In the genomic region with DNA sequence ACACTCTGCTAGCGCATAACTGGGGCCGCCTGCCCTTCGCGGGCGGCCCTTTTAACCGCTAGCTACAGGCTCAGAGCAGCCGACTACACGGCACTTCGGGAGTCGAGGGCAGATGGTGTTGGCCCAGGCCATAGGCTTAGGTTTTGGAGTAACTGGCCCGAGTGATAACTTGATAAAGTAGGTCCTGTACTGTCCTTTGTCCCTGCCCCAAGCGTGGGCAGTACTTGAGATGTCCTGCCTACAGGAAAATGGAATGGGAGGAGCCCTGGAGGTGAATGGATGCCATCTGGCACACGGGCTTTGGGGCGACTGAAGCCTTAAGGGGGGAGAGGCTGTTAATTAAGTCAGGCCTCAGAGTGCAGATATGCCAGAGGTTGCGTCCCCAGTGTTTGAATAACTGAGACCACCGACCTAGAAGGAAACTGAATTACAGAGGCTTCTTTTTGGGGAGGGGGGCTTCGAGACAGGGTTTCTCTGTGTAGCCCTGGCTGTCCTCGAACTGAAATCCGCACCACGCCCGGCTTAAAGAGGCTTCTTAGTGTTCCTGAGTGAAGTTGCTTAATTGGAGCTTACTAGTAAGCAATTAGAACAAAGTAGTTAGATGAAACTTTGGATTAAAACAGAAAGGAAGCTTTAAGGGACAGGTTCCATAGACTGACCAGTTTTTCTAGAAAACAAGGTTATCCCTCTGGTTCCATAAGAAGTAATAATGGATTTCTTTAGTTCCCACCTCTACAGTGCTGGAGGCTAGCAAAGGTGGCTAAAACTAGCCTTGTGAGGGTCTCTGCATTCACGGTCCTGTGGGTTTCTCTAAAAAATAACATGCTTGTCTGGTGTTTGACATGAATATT, we compare ENCODE assay signal across 8 mouse cellular contexts. TPM values are rescaled to one million over a fixed set of nuclear protein-coding genes. Genes with fewer than 3 reads are reported as not detected.
DNase-seq lines count a peak whose midpoint lies in the region; ATAC-seq and TF ChIP-seq lines count a peak whose summit lies in the region.

No protein-coding gene starts in this region.

- H3K4me1 ChIP-seq in embryonic facial prominence, embryonic 13.5 days: no peaks in the 10 kb centered on the region
- no peaks in the 10 kb centered on the region; the same call in 1 of the 2 replicates for H3K4me1 ChIP-seq in heart, adult 2 months (ENCODE audit: control insufficient read depth, insufficient read depth, low read length)
- H3K4me1 ChIP-seq in limb, embryonic 14.5 days (ENCODE audit: control insufficient read depth, insufficient read depth, low read length): peaks cover 4% of the 10 kb centered on the region; the same call in 1 of the 2 replicates
- peaks cover 13% of the 10 kb centered on the region for H3K4me1 ChIP-seq in midbrain, embryonic 13.5 days (replicated peaks)

- ATAC-seq in embryonic facial prominence, embryonic 13.5 days (ENCODE audit: insufficient number of reproducible peaks, insufficient read depth, low FRiP score, low TSS enrichment, low read depth): peak; percentile 39
- peak; percentile 36 for ATAC-seq in limb, embryonic 14.5 days (ENCODE audit: low FRiP score, low read depth)
- ATAC-seq in midbrain, embryonic 13.5 days: peak; percentile 83

- TF ChIP-seq POLR2A in heart, adult 2 months (IDR thresholded peaks at IDR 0.05; ENCODE audit: insufficient read depth, low read depth, low read length): peak; percentile 51
- peak; percentile 2; the same call in 1 of the 2 replicates for TF ChIP-seq POLR2A in limb, embryonic 14.5 days (IDR thresholded peaks at IDR 0.05; ENCODE audit: borderline replicate concordance, extremely low read depth, insufficient read depth, insufficient read length)

- intact Hi-C loops in heart, adult 2 months (cut with DNase I): loop anchor here (5.0 kb wide), 1 partner anchor 111 kb away; a partner anchor contains a TSS

- no peaks in the 10 kb centered on the region for H3K27me3 ChIP-seq in embryonic facial prominence, embryonic 13.5 days
- H3K27me3 ChIP-seq in heart, adult 2 months (ENCODE audit: control insufficient read depth, insufficient read depth, low read length): no peaks in the 10 kb centered on the region
- no peaks in the 10 kb centered on the region for H3K27me3 ChIP-seq in limb, embryonic 14.5 days (ENCODE audit: control insufficient read depth, insufficient read depth, low read length)
- H3K27me3 ChIP-seq in midbrain, embryonic 13.5 days: no peaks in the 10 kb centered on the region
- H3K27me3 ChIP-seq in splenic B cell, adult 2 months (ENCODE audit: control insufficient read depth, insufficient read depth, low read length, poor library complexity, severe bottlenecking): no peaks in the 10 kb centered on the region

- under 1% methylated on average over 22 of the region's 22 CpGs for WGBS in embryonic facial prominence, embryonic 13.5 days
- WGBS in heart, adult 2 months: 9% methylated on average over 22 of the region's 22 CpGs
- 2% methylated on average over 22 of the region's 22 CpGs for WGBS in limb, embryonic 14.5 days
- under 1% methylated on average over 22 of the region's 22 CpGs for WGBS in midbrain, embryonic 13.5 days

- peak overlapping the region; percentile 73 for H3K4me2 ChIP-seq in embryonic facial prominence, embryonic 13.5 days
- H3K4me2 ChIP-seq in limb, embryonic 14.5 days (replicated peaks; ENCODE audit: low read depth, low read length, severe bottlenecking): peak overlapping the region; percentile 67
- H3K4me2 ChIP-seq in midbrain, embryonic 13.5 days (replicated peaks): peak overlapping the region; percentile 86

- DNase-seq in A20 (ENCODE audit: low read depth, low spot score): peak; percentile 69
- DNase-seq in adrenal gland, postnatal 36 days: peak; percentile 79 to 81
- DNase-seq in heart, adult 2 months: peak; percentile 71 to 73
- DNase-seq in kidney, adult 18-20 months: peak; percentile 77
- peak; percentile 65 for DNase-seq in limb, embryonic 14.5 days (ENCODE audit: low spot score)
- peak; percentile 36 for DNase-seq in splenic B cell, adult 2 months (ENCODE audit: low read depth, low spot score)

- H3K9me3 ChIP-seq in embryonic facial prominence, embryonic 13.5 days: no peaks in the 10 kb centered on the region
- H3K9me3 ChIP-seq in limb, embryonic 14.5 days (ENCODE audit: control insufficient read depth, low read length): no peaks in the 10 kb centered on the region
- H3K9me3 ChIP-seq in midbrain, embryonic 13.5 days: no peaks in the 10 kb centered on the region

- peaks cover 7% of the 10 kb centered on the region; the same call in 1 of the 2 replicates for H3K36me3 ChIP-seq in embryonic facial prominence, embryonic 13.5 days
- H3K36me3 ChIP-seq in heart, adult 2 months (ENCODE audit: control insufficient read depth, insufficient read depth, low read length): no peaks in the 10 kb centered on the region
- no peaks in the 10 kb centered on the region for H3K36me3 ChIP-seq in limb, embryonic 14.5 days (ENCODE audit: control insufficient read depth, insufficient read depth, low read length)
- 0 out of 2 replicates have a peak, but pooled peaks cover 6% of the 10 kb centered on the region for H3K36me3 ChIP-seq in midbrain, embryonic 13.5 days
- H3K36me3 ChIP-seq in splenic B cell, adult 2 months (ENCODE audit: control insufficient read depth, insufficient read depth, low read length, poor library complexity, severe bottlenecking): no peaks in the 10 kb centered on the region

- no peak for TF ChIP-seq EP300 in heart, adult 2 months (IDR thresholded peaks at IDR 0.05; ENCODE audit: insufficient read depth, low read depth, low read length)

- H3K9ac ChIP-seq in embryonic facial prominence, embryonic 13.5 days: peak overlapping the region; percentile 100
- H3K9ac ChIP-seq in heart, adult 2 months (ENCODE audit: low read depth, low read length): peak overlapping the region; percentile 86
- H3K9ac ChIP-seq in limb, embryonic 14.5 days (ENCODE audit: low read depth, low read length, severe bottlenecking): peak overlapping the region; percentile 99
- H3K9ac ChIP-seq in midbrain, embryonic 13.5 days (replicated peaks): peak overlapping the region; percentile 99

- no peak for TF ChIP-seq CTCF in heart, adult 2 months (IDR thresholded peaks at IDR 0.05)

- H3K4me3 ChIP-seq in embryonic facial prominence, embryonic 13.5 days: peak overlapping the region; percentile 92
- H3K4me3 ChIP-seq in heart, adult 2 months: peak overlapping the region; percentile 100
- H3K4me3 ChIP-seq in limb, embryonic 14.5 days (replicated peaks; ENCODE audit: low read length): peak overlapping the region; percentile 77
- peak overlapping the region; percentile 92 for H3K4me3 ChIP-seq in midbrain, embryonic 13.5 days (replicated peaks)

- peak overlapping the region; percentile 99 for H3K27ac ChIP-seq in embryonic facial prominence, embryonic 13.5 days
- peak overlapping the region; percentile 98 for H3K27ac ChIP-seq in heart, adult 2 months
- H3K27ac ChIP-seq in limb, embryonic 14.5 days (replicated peaks; ENCODE audit: low read depth, low read length): peak overlapping the region; percentile 99
- H3K27ac ChIP-seq in midbrain, embryonic 13.5 days: peak overlapping the region; percentile 96

- H3K79me2 ChIP-seq in heart, adult 2 months (replicated peaks; ENCODE audit: control insufficient read depth, insufficient read depth, low read length): no peaks in the 10 kb centered on the region

RNA-seq across cellular contexts. Expression of a gene that starts 13.9 kb away (rescaled TPM):
- 100 to 1,000 TPM; 121 to 160 TPM for total RNA-seq in adrenal gland, postnatal 36 days (2021)
- 7.0 and 7.5 TPM in 2 replicates for polyA plus RNA-seq in embryonic facial prominence, embryonic 13.5 days (2015; fragmentation: Nextera tagmentation; extraction: Ambion mirVana)
- total RNA-seq in heart, adult 2 months (2021): 10 to 100 TPM; 10.2 to 13.9 TPM
- 6.4 and 9.8 TPM in 2 replicates for polyA plus RNA-seq in heart, adult 2 months (2012; rRNA removed)
- 12.5 and 15.1 TPM in 2 replicates for polyA plus RNA-seq in limb, embryonic 14.5 days (2012; rRNA removed)
- 6.4 and 7.8 TPM in 2 replicates for polyA plus RNA-seq in limb, embryonic 14.5 days (2014; fragmentation: Nextera tagmentation; extraction: Ambion mirVana)
- 6.5 and 6.7 TPM in 2 replicates for polyA plus RNA-seq in midbrain, embryonic 13.5 days (2015; fragmentation: Nextera tagmentation; extraction: Ambion mirVana)

Comparison
In these comparisons a context has a peak if more than half of its experiments do, and no peak if none do; other contexts are left out.
1. Peak in every context shown above with its lines: DNase-seq, ATAC-seq, H3K4me3 ChIP-seq and H3K27ac ChIP-seq.